Mouse (Mus musculus) liver, embryonic 13.5 days (tissue): ENCODE measurements around the gene Pde4d. TPM values are rescaled to one million over a fixed set of nuclear protein-coding genes. Genes with fewer than 3 reads are reported as not detected.

Experiments
- ATAC-seq: fragments of 200-750 bp; cut with Nextera tagmentation; 2 replicates; pipeline ENCODE4 v1.8.0; 2017; ENCODE audit warnings: low read depth, mild to moderate bottlenecking, moderate number of reproducible peaks, moderate library complexity
- DNase-seq: peaks from one replicate; pipeline ENCODE4 v3.0.0; 2022
- H3K27ac ChIP-seq: fragments of 300-500 bp; sonication (generic); 2 replicates; pipeline ENCODE4 v1.5.1; 2015; ENCODE audit warnings: moderate library complexity, mild to moderate bottlenecking, inconsistent platforms
- H3K27me3 ChIP-seq: fragments of 300-500 bp; sonication (generic); 2 replicates; pipeline ENCODE4 v1.6.1; 2015; ENCODE audit warnings: mild to moderate bottlenecking, inconsistent platforms
- H3K36me3 ChIP-seq: fragments of 300-500 bp; sonication (generic); 2 replicates; pipeline ENCODE4 v1.6.1; 2015; ENCODE audit warnings: mild to moderate bottlenecking, inconsistent platforms
- H3K4me1 ChIP-seq: fragments of 300-500 bp; sonication (generic); replicated peaks from 2 replicates; pipeline ENCODE4 v1.6.1; 2015; ENCODE audit warnings: inconsistent platforms
- H3K4me2 ChIP-seq: fragments of 300-500 bp; sonication (generic); 2 replicates; pipeline ENCODE4 v1.6.1; 2015; ENCODE audit warnings: inconsistent platforms, mild to moderate bottlenecking, moderate library complexity
- H3K4me3 ChIP-seq: fragments of 300-500 bp; sonication (generic); replicated peaks from 2 replicates; pipeline ENCODE4 v1.5.1; 2015; ENCODE audit warnings: mild to moderate bottlenecking, inconsistent platforms
- H3K9ac ChIP-seq: fragments of 300-500 bp; sonication (generic); 2 replicates; pipeline ENCODE4 v1.6.1; 2015; ENCODE audit warnings: mild to moderate bottlenecking, inconsistent platforms
- H3K9me3 ChIP-seq: fragments of 300-500 bp; sonication (generic); replicated peaks from 2 replicates; pipeline ENCODE4 v1.6.1; 2016; ENCODE audit warnings: inconsistent platforms
- WGBS: fragments of 180-500 bp; shearing (Covaris S2); methylation state at CpG from one replicate; pipeline ENCODE4 v1.1.7; 2015; ENCODE audit not compliant: insufficient replicate concordance; 5-methylcytosine and 5-hydroxymethylcytosine counted together
- polyA plus RNA-seq: library from polyadenylated mRNA; unstranded; fragments of >200 nt; fragmentation: Nextera tagmentation; extraction: Ambion mirVana; gene quantifications from 2 replicates; pipeline ENCODE4 v1.2.1, GENCODE M21; 2015

Gene Pde4d
- polyA plus RNA-seq, 1 experiment from 2014 or later: 11.8 TPM

- ATAC-seq: no peak
- no peak for DNase-seq
- no peaks in the 10 kb centered on the region for H3K27me3 ChIP-seq
- H3K9ac ChIP-seq: no peak overlapping the region
- H3K9me3 ChIP-seq: no peaks in the 10 kb centered on the region
- H3K4me3 ChIP-seq: no peak overlapping the region
- no peaks in the 10 kb centered on the region for H3K4me1 ChIP-seq
- H3K36me3 ChIP-seq: no peaks in the 10 kb centered on the region
- H3K4me2 ChIP-seq: no peak overlapping the region
- H3K27ac ChIP-seq: no peak overlapping the region
These were observed 43.1 kb downstream of the Pde4d start for GRCm38 (mm10) chr13:108492886-108493285.

GRCm38 (mm10) chr13:108494365-108494764 is 44.6 kb downstream of the Pde4d start:
- no peak overlapping the region for H3K4me3 ChIP-seq
- no peaks in the 10 kb centered on the region for H3K36me3 ChIP-seq
- H3K27ac ChIP-seq: no peak overlapping the region
- H3K4me2 ChIP-seq: no peak overlapping the region
- DNase-seq (no peak), ATAC-seq (no peak)
- WGBS: 45% methylated on average over 2 of the region's 2 CpGs
- H3K27me3 ChIP-seq: no peaks in the 10 kb centered on the region
- no peaks in the 10 kb centered on the region for H3K9me3 ChIP-seq
- no peak overlapping the region for H3K9ac ChIP-seq
- H3K4me1 ChIP-seq: no peaks in the 10 kb centered on the region

DNA sequence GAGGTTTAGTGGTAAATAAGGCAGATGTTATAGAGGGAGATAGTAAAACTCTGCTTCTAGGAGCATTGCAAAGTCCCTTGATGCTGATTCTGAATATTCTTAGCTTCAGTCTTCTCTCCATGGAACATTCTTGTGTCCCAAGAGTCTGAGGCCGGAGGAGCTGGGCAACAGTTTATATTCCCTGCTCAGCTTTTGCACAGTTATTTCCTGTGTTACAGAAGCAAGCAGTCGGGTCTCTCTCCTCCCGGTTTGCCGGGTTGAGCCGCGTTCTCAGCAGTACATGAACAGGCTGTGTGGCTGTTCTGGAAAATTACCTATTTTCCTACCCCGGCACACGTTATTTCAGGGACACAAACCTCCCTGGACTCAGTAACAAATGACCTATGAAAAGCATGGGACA is 48.0 kb downstream of the Pde4d start:
- H3K4me3 ChIP-seq: no peak overlapping the region
- H3K4me2 ChIP-seq: no peak overlapping the region
- no peaks in the 10 kb centered on the region for H3K9me3 ChIP-seq
- no peak overlapping the region for H3K9ac ChIP-seq
- DNase-seq (no peak), ATAC-seq (no peak)
- H3K27me3 ChIP-seq: no peaks in the 10 kb centered on the region
- H3K36me3 ChIP-seq: no peaks in the 10 kb centered on the region
- no peak overlapping the region for H3K27ac ChIP-seq
- no peaks in the 10 kb centered on the region for H3K4me1 ChIP-seq
- 54% methylated on average over 8 of the region's 8 CpGs for WGBS

GRCm38 (mm10) chr13:108498247-108498743 is 48.5 kb downstream of the Pde4d start:
- Histone ChIP-seq H3K27me3 (no peaks in the 10 kb centered on the region), H3K4me1 (no peaks in the 10 kb centered on the region), H3K36me3 (no peaks in the 10 kb centered on the region), H3K9me3 (no peaks in the 10 kb centered on the region), H3K27ac (no peak overlapping the region), H3K4me3 (no peak overlapping the region), H3K9ac (no peak overlapping the region), H3K4me2 (0 out of 2 replicates have a peak overlapping the region, but pooled peaks have one; percentile 5)
- DNase-seq (no peak), ATAC-seq (no peak)
- WGBS: 51% methylated on average over 9 of the region's 9 CpGs

GRCm38 (mm10) chr13:108498773-108499313 is 49.1 kb downstream of the Pde4d start:
- H3K4me3 ChIP-seq: no peak overlapping the region
- H3K4me2 ChIP-seq: no peak overlapping the region
- WGBS: 48% methylated on average over 9 of the region's 9 CpGs
- H3K27ac ChIP-seq: no peak overlapping the region
- H3K27me3 ChIP-seq: no peaks in the 10 kb centered on the region
- no peaks in the 10 kb centered on the region for H3K4me1 ChIP-seq
- no peaks in the 10 kb centered on the region for H3K9me3 ChIP-seq
- no peaks in the 10 kb centered on the region for H3K36me3 ChIP-seq
- ATAC-seq: no peak
- no peak for DNase-seq
- H3K9ac ChIP-seq: no peak overlapping the region

- H3K4me3 ChIP-seq: no peak overlapping the region
- no peak overlapping the region for H3K9ac ChIP-seq
- 47% methylated on average over 1 of the region's 1 CpGs for WGBS
- ATAC-seq: no peak
- no peak for DNase-seq
- no peaks in the 10 kb centered on the region for H3K9me3 ChIP-seq
- H3K36me3 ChIP-seq: no peaks in the 10 kb centered on the region
- H3K4me2 ChIP-seq: no peak overlapping the region
- H3K4me1 ChIP-seq: no peaks in the 10 kb centered on the region
- no peak overlapping the region for H3K27ac ChIP-seq
- no peaks in the 10 kb centered on the region for H3K27me3 ChIP-seq
These were observed 51.6 kb downstream of the Pde4d start for GRCm38 (mm10) chr13:108501386-108501785.

- Histone ChIP-seq H3K9ac (no peak overlapping the region), H3K27me3 (no peaks in the 10 kb centered on the region), H3K36me3 (no peaks in the 10 kb centered on the region), H3K9me3 (no peaks in the 10 kb centered on the region), H3K4me1 (peaks cover 19% of the 10 kb centered on the region), H3K4me3 (no peak overlapping the region), H3K4me2 (no peak overlapping the region), H3K27ac (no peak overlapping the region)
- no peak for DNase-seq
- ATAC-seq: no peak
- WGBS: 72% methylated on average over 4 of the region's 4 CpGs
These were observed 74.8 kb downstream of the Pde4d start for GRCm38 (mm10) chr13:108524548-108524947.

GRCm38 (mm10) chr13:108524969-108525368 is 75.2 kb downstream of the Pde4d start:
- no peak for DNase-seq
- H3K27ac ChIP-seq: no peak overlapping the region
- no peak overlapping the region for H3K9ac ChIP-seq
- no peaks in the 10 kb centered on the region for H3K27me3 ChIP-seq
- no peak overlapping the region for H3K4me3 ChIP-seq
- ATAC-seq: no peak
- H3K36me3 ChIP-seq: no peaks in the 10 kb centered on the region
- H3K4me1 ChIP-seq: peaks cover 19% of the 10 kb centered on the region
- WGBS: 61% methylated on average over 6 of the region's 6 CpGs
- no peak overlapping the region for H3K4me2 ChIP-seq
- no peaks in the 10 kb centered on the region for H3K9me3 ChIP-seq

DNA sequence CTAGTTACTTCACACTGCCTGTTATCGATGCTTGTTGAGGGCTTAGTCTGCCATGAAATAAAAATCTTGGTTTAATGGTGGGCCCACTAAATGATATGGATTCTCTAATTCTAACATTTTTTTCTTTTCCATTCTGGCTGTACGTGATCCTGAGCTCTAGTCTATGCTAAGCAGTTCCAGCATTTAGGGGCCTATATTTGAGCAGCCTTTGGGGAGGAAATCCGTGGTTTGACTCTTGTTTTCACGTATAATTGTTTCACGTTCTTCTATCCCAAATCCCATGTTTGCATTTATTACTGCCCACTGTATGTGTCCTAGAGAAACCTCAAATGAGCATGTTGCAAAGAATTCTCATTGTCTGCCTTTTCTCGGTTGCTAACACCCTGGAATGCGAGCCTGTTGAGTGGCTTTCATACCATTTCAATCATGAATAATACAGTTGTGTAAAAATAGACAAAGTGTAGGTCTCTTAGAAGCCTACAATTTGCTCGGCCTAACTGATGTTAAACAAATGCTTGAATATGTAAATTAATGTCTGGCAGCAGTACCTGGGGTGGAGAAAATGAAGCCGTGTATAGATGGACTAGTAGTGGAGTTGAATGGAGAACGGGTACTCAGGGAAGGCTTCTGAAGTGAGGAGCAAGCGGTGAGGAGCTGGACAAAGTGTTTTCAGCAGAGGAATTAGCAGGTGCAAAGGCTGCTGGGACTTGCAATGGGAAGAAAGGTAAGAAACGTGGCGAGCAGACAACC is 76.7 kb downstream of the Pde4d start:
- no peak overlapping the region for H3K4me3 ChIP-seq
- DNase-seq (no peak), ATAC-seq (no peak)
- no peaks in the 10 kb centered on the region for H3K27me3 ChIP-seq
- no peaks in the 10 kb centered on the region for H3K9me3 ChIP-seq
- no peak overlapping the region; the same call in 1 of the 2 replicates for H3K27ac ChIP-seq
- 0 out of 2 replicates have a peak overlapping the region, but pooled peaks have one; percentile 14 for H3K4me2 ChIP-seq
- no peaks in the 10 kb centered on the region for H3K36me3 ChIP-seq
- whole genome bisulfite sequencing: 70% methylated on average over 13 of the region's 13 CpGs
- no peak overlapping the region for H3K9ac ChIP-seq
- peaks cover 19% of the 10 kb centered on the region for H3K4me1 ChIP-seq

DNA sequence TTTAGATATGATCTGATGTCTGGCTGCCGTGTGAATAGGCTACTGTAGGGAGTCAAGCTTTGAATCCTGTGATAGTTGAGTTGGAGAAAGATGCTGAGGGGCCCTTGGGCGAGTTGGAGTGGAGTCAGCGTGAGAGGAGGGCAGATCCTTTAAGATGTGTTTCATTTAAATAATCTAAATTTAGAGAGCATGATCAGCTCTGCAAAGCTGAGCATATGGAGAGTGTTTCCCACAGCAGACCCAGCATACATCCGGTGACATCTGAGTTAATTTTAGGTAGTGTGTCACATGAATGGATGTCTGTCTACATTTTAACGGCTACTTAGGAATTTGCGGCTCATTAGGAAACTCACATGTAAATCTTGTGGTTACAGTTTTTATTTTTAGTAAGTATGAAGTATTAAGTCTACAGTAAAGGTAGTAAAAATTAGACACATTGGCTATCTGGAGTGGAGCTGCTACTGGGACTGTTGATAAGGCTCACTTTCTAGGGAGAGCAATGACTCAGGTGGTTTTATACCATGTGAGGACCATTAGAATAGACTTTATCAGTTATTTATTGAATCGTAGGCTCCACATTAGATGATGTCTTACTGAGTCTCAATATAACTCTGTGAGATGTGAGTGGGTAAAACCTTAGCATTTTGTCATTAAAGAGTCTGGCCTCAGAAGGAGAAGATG is 77.5 kb downstream of the Pde4d start:
- WGBS: 49% methylated on average over 7 of the region's 7 CpGs
- Histone ChIP-seq H3K27me3 (no peaks in the 10 kb centered on the region), H3K9ac (no peak overlapping the region), H3K4me2 (0 out of 2 replicates have a peak overlapping the region, but pooled peaks have one; percentile 14), H3K4me1 (peaks cover 19% of the 10 kb centered on the region), H3K27ac (no peak overlapping the region; the same call in 1 of the 2 replicates), H3K36me3 (no peaks in the 10 kb centered on the region), H3K9me3 (no peaks in the 10 kb centered on the region), H3K4me3 (no peak overlapping the region)
- DNase-seq (peak; percentile 3), ATAC-seq (peak; percentile 94)

DNA sequence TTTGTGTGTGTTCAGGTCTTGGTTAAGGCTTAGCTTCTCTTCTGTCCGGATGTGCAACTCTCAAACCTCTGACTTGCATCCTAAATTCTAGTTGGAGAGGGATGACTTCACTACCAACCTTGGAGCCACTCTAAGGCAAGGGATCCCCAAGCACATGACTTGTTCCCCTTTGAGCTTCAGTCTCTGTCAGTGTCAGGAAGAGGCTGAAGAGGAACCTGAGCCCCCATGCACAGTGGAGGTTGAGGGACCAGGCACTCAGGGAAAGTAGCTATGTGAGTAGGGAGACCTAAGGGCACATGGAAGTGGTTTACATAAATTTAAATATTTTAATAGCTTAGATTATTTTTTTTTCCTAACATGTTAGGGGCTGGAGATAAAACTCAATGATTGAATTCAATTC is 78.6 kb downstream of the Pde4d start:
- Histone ChIP-seq H3K27me3 (no peaks in the 10 kb centered on the region), H3K9ac (no peak overlapping the region), H3K4me3 (no peak overlapping the region), H3K4me2 (no peak overlapping the region), H3K4me1 (peaks cover 19% of the 10 kb centered on the region), H3K27ac (no peak overlapping the region), H3K36me3 (no peaks in the 10 kb centered on the region), H3K9me3 (no peaks in the 10 kb centered on the region)
- DNase-seq (no peak), ATAC-seq (no peak)
- WGBS: 71% methylated on average over 1 of the region's 1 CpGs
